Mouse (Mus musculus) liver, postnatal 0 days (tissue): ENCODE data around the gene Arl5c. TPM values are rescaled to one million over a fixed set of nuclear protein-coding genes. Genes with fewer than 3 reads are reported as not detected.

Experiments
- ATAC-seq: fragments of 200-750 bp; cut with Nextera tagmentation; 2 replicates; pipeline ENCODE4 v1.8.0; 2017; ENCODE audit warnings: mild to moderate bottlenecking, moderate library complexity
- DNase-seq: peaks from one replicate; pipeline ENCODE4 v3.0.0-alpha.2; 2016
- H3K27ac ChIP-seq: fragments of 300-500 bp; sonication (generic); 2 replicates; pipeline ENCODE4 v1.5.1; 2014; ENCODE audit warnings: antibody characterized with exemption, moderate library complexity, mild to moderate bottlenecking, low read depth
- H3K27me3 ChIP-seq: fragments of 300-500 bp; sonication (generic); 2 replicates; pipeline ENCODE4 v1.6.1; 2014; ENCODE audit warnings: low read length, control low read depth, mixed read lengths; ENCODE audit not compliant: insufficient read depth
- H3K36me3 ChIP-seq: fragments of 300-500 bp; sonication (generic); replicated peaks from 2 replicates; pipeline ENCODE4 v1.6.1; 2014; ENCODE audit warnings: mild to moderate bottlenecking, control low read depth, low read length, moderate library complexity, mixed read lengths; ENCODE audit not compliant: insufficient read depth
- H3K4me1 ChIP-seq: fragments of 300-500 bp; sonication (generic); 2 replicates; pipeline ENCODE4 v1.6.1; 2014; ENCODE audit warnings: antibody characterized with exemption, mild to moderate bottlenecking, control low read depth; ENCODE audit not compliant: insufficient read depth
- H3K4me2 ChIP-seq: fragments of 300-500 bp; sonication (generic); 2 replicates; pipeline ENCODE4 v1.6.1; 2014; ENCODE audit warnings: low read depth, mild to moderate bottlenecking, low read length, moderate library complexity, mixed read lengths
- H3K4me3 ChIP-seq: fragments of 300-500 bp; sonication (generic); 2 replicates; pipeline ENCODE4 v1.5.1; 2014; ENCODE audit warnings: low read depth, low read length
- H3K9ac ChIP-seq: fragments of 300-500 bp; sonication (generic); replicated peaks from 2 replicates; pipeline ENCODE4 v1.6.1; 2014; ENCODE audit warnings: mild to moderate bottlenecking, moderate library complexity
- H3K9me3 ChIP-seq: fragments of 300-500 bp; sonication (generic); 2 replicates; pipeline ENCODE4 v1.6.1; 2016; ENCODE audit warnings: mild to moderate bottlenecking, control low read depth, low read length, mixed read lengths
- CTCF ChIP-seq: sonication (generic); IDR thresholded peaks from 2 replicates; pipeline ENCODE4 v1.5.1; 2016; ENCODE audit warnings: antibody characterized with exemption, low read depth
- EP300 ChIP-seq: IDR thresholded peaks from 2 replicates; pipeline ENCODE4 v1.6.1; 2016; ENCODE audit warnings: antibody characterized with exemption, low read depth, mild to moderate bottlenecking
- WGBS: fragments of 180-500 bp; shearing (Covaris S2); extraction: QIAGEN DNeasy Blood & Tissue Kit; methylation state at CpG from one replicate; pipeline ENCODE4 v1.1.7; 2014; ENCODE audit not compliant: insufficient replicate concordance; 5-methylcytosine and 5-hydroxymethylcytosine counted together
- polyA plus RNA-seq: library from polyadenylated mRNA; unstranded; fragments of >200 nt; fragmentation: Nextera tagmentation; extraction: Ambion mirVana; gene quantifications from 2 replicates; pipeline ENCODE4 v1.2.1, GENCODE M21; 2015

The Arl5c gene
- polyA plus RNA-seq, 1 experiment from 2014 or later, result 10.0 TPM

- Histone ChIP-seq H3K4me2 (no peak overlapping the region), H3K9ac (no peak overlapping the region), H3K36me3 (no peaks in the 10 kb centered on the region), H3K9me3 (no peaks in the 10 kb centered on the region), H3K27ac (no peak overlapping the region), H3K4me1 (no peaks in the 10 kb centered on the region), H3K27me3 (no peaks in the 10 kb centered on the region), H3K4me3 (no peak overlapping the region)
- no peak for ATAC-seq
- WGBS, result 61% methylated on average over 5 of the region's 5 CpGs
- TF ChIP-seq CTCF, result no peak
- no peak for TF ChIP-seq EP300
- DNase-seq, result no peak
These were observed 18.2 kb downstream of the Arl5c start for GRCm38 (mm10) chr11:97977797-97978196.

DNA sequence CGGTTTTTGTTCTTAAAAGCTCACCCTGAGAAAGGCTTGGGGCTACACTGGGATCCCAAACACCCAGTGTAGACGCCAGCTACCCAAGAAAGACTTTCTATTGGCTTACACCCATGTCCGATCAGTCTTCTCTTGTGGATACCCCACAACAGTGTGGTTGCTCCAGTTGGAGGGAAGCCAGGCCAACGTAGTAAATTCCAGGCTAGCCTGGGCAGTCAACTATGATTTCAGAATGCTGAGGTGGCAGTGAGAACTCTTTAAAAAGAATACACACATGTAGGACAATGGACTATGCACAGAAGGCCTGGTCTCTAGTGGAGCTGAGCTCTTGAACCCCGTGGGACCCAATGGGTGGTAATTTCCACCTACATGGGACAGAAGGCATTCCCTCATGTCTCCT lies 21.2 kb downstream of the Arl5c start:
- Histone ChIP-seq H3K27me3 (no peaks in the 10 kb centered on the region), H3K4me3 (no peak overlapping the region), H3K4me1 (no peaks in the 10 kb centered on the region), H3K9ac (no peak overlapping the region), H3K27ac (no peak overlapping the region), H3K36me3 (no peaks in the 10 kb centered on the region), H3K9me3 (no peaks in the 10 kb centered on the region), H3K4me2 (no peak overlapping the region)
- 79% methylated on average over 5 of the region's 5 CpGs for WGBS
- TF ChIP-seq EP300 (no peak), CTCF (no peak)
- ATAC-seq (no peak), DNase-seq (no peak)

- no peaks in the 10 kb centered on the region for H3K9me3 ChIP-seq
- no peak for TF ChIP-seq EP300
- TF ChIP-seq CTCF, result no peak
- H3K4me2 ChIP-seq, result no peak overlapping the region
- no peaks in the 10 kb centered on the region for H3K27me3 ChIP-seq
- ATAC-seq, result no peak
- no peaks in the 10 kb centered on the region for H3K36me3 ChIP-seq
- H3K4me3 ChIP-seq, result no peak overlapping the region
- no peak for DNase-seq
- 81% methylated on average over 5 of the region's 5 CpGs for WGBS
- no peaks in the 10 kb centered on the region for H3K4me1 ChIP-seq
- no peak overlapping the region for H3K9ac ChIP-seq
- H3K27ac ChIP-seq, result no peak overlapping the region
These were observed 21.8 kb downstream of the Arl5c start for GRCm38 (mm10) chr11:97974141-97974540.

DNA sequence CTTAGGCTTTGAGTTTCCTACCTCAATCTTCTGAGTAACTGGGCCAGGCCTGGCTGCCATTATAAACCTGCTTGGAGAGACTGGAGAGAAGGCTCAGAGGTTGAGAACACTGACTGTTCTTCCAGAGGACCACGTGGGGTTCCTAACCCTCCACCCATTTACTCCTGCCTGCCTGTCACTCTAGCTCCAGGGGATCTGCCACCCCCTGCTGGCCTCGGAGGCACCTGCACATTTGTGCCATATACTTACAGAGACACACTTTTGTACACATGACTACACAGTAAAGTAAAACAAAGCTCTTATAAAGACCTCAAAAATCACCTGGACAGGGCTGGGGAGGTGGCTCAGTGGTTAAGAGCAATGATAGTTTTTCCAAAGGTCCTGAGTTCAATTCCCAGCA lies 23.5 kb downstream of the Arl5c start:
- H3K4me2 ChIP-seq, result no peak overlapping the region
- WGBS, result 71% methylated on average over 2 of the region's 2 CpGs

GRCm38 (mm10) chr11:97971232-97971631 lies 24.7 kb downstream of the Arl5c start:
- Histone ChIP-seq H3K27ac (no peak overlapping the region), H3K9ac (no peak overlapping the region), H3K9me3 (no peaks in the 10 kb centered on the region), H3K36me3 (no peaks in the 10 kb centered on the region), H3K4me1 (no peaks in the 10 kb centered on the region), H3K4me2 (no peak overlapping the region), H3K27me3 (no peaks in the 10 kb centered on the region), H3K4me3 (no peak overlapping the region)
- DNase-seq (no peak), ATAC-seq (no peak)
- WGBS, result 26% methylated on average over 7 of the region's 7 CpGs
- TF ChIP-seq EP300, result no peak
- TF ChIP-seq CTCF, result no peak

More for the DNA sequence above, 23.5 kb downstream of the Arl5c start:
- no peak overlapping the region for H3K27ac ChIP-seq
- no peaks in the 10 kb centered on the region for H3K4me1 ChIP-seq
- no peaks in the 10 kb centered on the region for H3K9me3 ChIP-seq
- H3K4me3 ChIP-seq, result no peak overlapping the region
- no peaks in the 10 kb centered on the region for H3K27me3 ChIP-seq
- no peak for ATAC-seq
- no peaks in the 10 kb centered on the region for H3K36me3 ChIP-seq
- DNase-seq, result no peak
- no peak overlapping the region for H3K9ac ChIP-seq
- TF ChIP-seq EP300 (no peak), CTCF (peak; percentile 42)

GRCm38 (mm10) chr11:97970771-97971170 lies 25.2 kb downstream of the Arl5c start:
- WGBS, result 64% methylated on average over 7 of the region's 7 CpGs
- H3K4me1 ChIP-seq, result no peaks in the 10 kb centered on the region
- no peak for ATAC-seq
- no peak overlapping the region for H3K27ac ChIP-seq
- no peaks in the 10 kb centered on the region for H3K36me3 ChIP-seq
- H3K4me3 ChIP-seq, result no peak overlapping the region
- no peaks in the 10 kb centered on the region for H3K9me3 ChIP-seq
- no peak overlapping the region for H3K9ac ChIP-seq
- H3K4me2 ChIP-seq, result no peak overlapping the region
- no peak for DNase-seq
- TF ChIP-seq EP300 (no peak), CTCF (no peak)
- no peaks in the 10 kb centered on the region for H3K27me3 ChIP-seq

GRCm38 (mm10) chr11:97968385-97968784 lies 27.6 kb downstream of the Arl5c start:
- no peak for DNase-seq
- H3K27me3 ChIP-seq, result no peaks in the 10 kb centered on the region
- no peak overlapping the region for H3K27ac ChIP-seq
- TF ChIP-seq EP300 (no peak), CTCF (no peak)
- 48% methylated on average over 5 of the region's 5 CpGs for WGBS
- no peak for ATAC-seq
- no peak overlapping the region for H3K4me3 ChIP-seq
- H3K9ac ChIP-seq, result no peak overlapping the region
- H3K4me2 ChIP-seq, result no peak overlapping the region
- no peaks in the 10 kb centered on the region for H3K4me1 ChIP-seq
- H3K9me3 ChIP-seq, result no peaks in the 10 kb centered on the region
- H3K36me3 ChIP-seq, result no peaks in the 10 kb centered on the region
